Mouse (Mus musculus): ENCODE results near the gene Rdh8. TPM values are rescaled to one million over a fixed set of nuclear protein-coding genes. Genes with fewer than 3 reads are reported as not detected.
"Not testable (repeated sequence)": the region's sequence is repeated elsewhere in the genome, so short reads cannot be mapped to it uniquely, and the experiment has no call there.

The Rdh8 gene
- polyA plus RNA-seq, 1 experiment, result not detected

- WGBS, result 62% methylated on average over 5 of the region's 5 CpGs
- H3K4me3 ChIP-seq (replicated peaks; ENCODE audit: insufficient read depth, low read depth, low read length), result no peak overlapping the region
- no peak for DNase-seq
- H3K27me3 ChIP-seq (ENCODE audit: control insufficient read depth, insufficient read depth, low read length), result no peaks in the 10 kb centered on the region
- no peak for TF ChIP-seq CTCF (IDR thresholded peaks at IDR 0.05; ENCODE audit: borderline replicate concordance, insufficient read depth, low read depth, low read length)
- no peak for TF ChIP-seq POLR2A (IDR thresholded peaks at IDR 0.05; ENCODE audit: borderline replicate concordance, insufficient read depth, low read length)
- no peak overlapping the region for H3K27ac ChIP-seq (ENCODE audit: insufficient read depth, low read length)
- no peaks in the 10 kb centered on the region for H3K4me1 ChIP-seq (ENCODE audit: control insufficient read depth, insufficient read depth, low read length)
These were observed 1.7 kb downstream of the Rdh8 start for GRCm38 (mm10) chr9:20820001-20820400.

GRCm38 (mm10) chr9:20822821-20823220 is 4.5 kb downstream of the Rdh8 start:
- no peak for DNase-seq
- H3K27ac ChIP-seq (ENCODE audit: insufficient read depth, low read length), result no peak overlapping the region
- TF ChIP-seq POLR2A (IDR thresholded peaks at IDR 0.05; ENCODE audit: borderline replicate concordance, insufficient read depth, low read length), result no peak
- no peak overlapping the region for H3K4me3 ChIP-seq (replicated peaks; ENCODE audit: insufficient read depth, low read depth, low read length)
- no peaks in the 10 kb centered on the region for H3K27me3 ChIP-seq (ENCODE audit: control insufficient read depth, insufficient read depth, low read length)
- WGBS, result 79% methylated on average over 3 of the region's 3 CpGs
- no peaks in the 10 kb centered on the region for H3K4me1 ChIP-seq (ENCODE audit: control insufficient read depth, insufficient read depth, low read length)

- Histone ChIP-seq H3K4me3 (replicated peaks; ENCODE audit: insufficient read depth, low read depth, low read length) (no peak overlapping the region), H3K4me1 (ENCODE audit: control insufficient read depth, insufficient read depth, low read length) (no peaks in the 10 kb centered on the region), H3K27ac (ENCODE audit: insufficient read depth, low read length) (no peak overlapping the region), H3K27me3 (ENCODE audit: control insufficient read depth, insufficient read depth, low read length) (no peaks in the 10 kb centered on the region)
- TF ChIP-seq CTCF (IDR thresholded peaks at IDR 0.05; ENCODE audit: borderline replicate concordance, insufficient read depth, low read depth, low read length) (no peak), POLR2A (IDR thresholded peaks at IDR 0.05; ENCODE audit: borderline replicate concordance, insufficient read depth, low read length) (no peak)
- 55% methylated on average over 5 of the region's 5 CpGs for WGBS
- DNase-seq, result no peak
These were observed 7.5 kb downstream of the Rdh8 start for GRCm38 (mm10) chr9:20825781-20826180.

- no peak for DNase-seq
- TF ChIP-seq POLR2A (IDR thresholded peaks at IDR 0.05; ENCODE audit: borderline replicate concordance, insufficient read depth, low read length) (no peak), CTCF (IDR thresholded peaks at IDR 0.05; ENCODE audit: borderline replicate concordance, insufficient read depth, low read depth, low read length) (no peak)
- 97% methylated on average over 1 of the region's 1 CpGs for WGBS
These were observed 9.8 kb downstream of the Rdh8 start for GRCm38 (mm10) chr9:20828127-20828526.

GRCm38 (mm10) chr9:20830901-20831643 is 12.8 kb downstream of the Rdh8 start:
- no peaks in the 10 kb centered on the region for H3K4me1 ChIP-seq (ENCODE audit: control insufficient read depth, insufficient read depth, low read length)
- TF ChIP-seq CTCF (IDR thresholded peaks at IDR 0.05; ENCODE audit: borderline replicate concordance, insufficient read depth, low read depth, low read length) (peak; percentile 83), POLR2A (IDR thresholded peaks at IDR 0.05; ENCODE audit: borderline replicate concordance, insufficient read depth, low read length) (no peak)
- H3K4me3 ChIP-seq (replicated peaks; ENCODE audit: insufficient read depth, low read depth, low read length), result peak overlapping the region; percentile 9
- H3K27me3 ChIP-seq (ENCODE audit: control insufficient read depth, insufficient read depth, low read length), result no peaks in the 10 kb centered on the region
- 14% methylated on average over 19 of the region's 19 CpGs for WGBS
- peak; percentile 87 to 90 for DNase-seq
- no peak overlapping the region for H3K27ac ChIP-seq (ENCODE audit: insufficient read depth, low read length)

More at GRCm38 (mm10) chr9:20828127-20828526, 9.8 kb downstream of the Rdh8 start:
- H3K27me3 ChIP-seq (ENCODE audit: control insufficient read depth, insufficient read depth, low read length), result no peaks in the 10 kb centered on the region
- no peak overlapping the region for H3K27ac ChIP-seq (ENCODE audit: insufficient read depth, low read length)
- H3K4me1 ChIP-seq (ENCODE audit: control insufficient read depth, insufficient read depth, low read length), result no peaks in the 10 kb centered on the region
- no peak overlapping the region for H3K4me3 ChIP-seq (replicated peaks; ENCODE audit: insufficient read depth, low read depth, low read length)

- no peak overlapping the region for H3K27ac ChIP-seq (ENCODE audit: insufficient read depth, low read length)
- no peaks in the 10 kb centered on the region for H3K4me1 ChIP-seq (ENCODE audit: control insufficient read depth, insufficient read depth, low read length)
- no peak for TF ChIP-seq CTCF (IDR thresholded peaks at IDR 0.05; ENCODE audit: borderline replicate concordance, insufficient read depth, low read depth, low read length)
- TF ChIP-seq POLR2A (IDR thresholded peaks at IDR 0.05; ENCODE audit: borderline replicate concordance, insufficient read depth, low read length), result no peak
- 77% methylated on average over 1 of the region's 1 CpGs for WGBS
- no peak for DNase-seq
- no peaks in the 10 kb centered on the region for H3K27me3 ChIP-seq (ENCODE audit: control insufficient read depth, insufficient read depth, low read length)
- no peak overlapping the region for H3K4me3 ChIP-seq (replicated peaks; ENCODE audit: insufficient read depth, low read depth, low read length)
These were observed 16.6 kb downstream of the Rdh8 start for GRCm38 (mm10) chr9:20834881-20835280.

- DNase-seq; H3K27ac ChIP-seq (ENCODE audit: insufficient read depth, low read length); H3K27me3 ChIP-seq (ENCODE audit: control insufficient read depth, insufficient read depth, low read length); H3K4me3 ChIP-seq (replicated peaks; ENCODE audit: insufficient read depth, low read depth, low read length); H3K4me1 ChIP-seq (ENCODE audit: control insufficient read depth, insufficient read depth, low read length): not testable (repeated sequence)
- WGBS, result 86% methylated on average over 11 of the region's 11 CpGs
These were observed 17.2 kb downstream of the Rdh8 start for GRCm38 (mm10) chr9:20835431-20835954.

- TF ChIP-seq CTCF (IDR thresholded peaks at IDR 0.05; ENCODE audit: borderline replicate concordance, insufficient read depth, low read depth, low read length), result no peak
- no peak for TF ChIP-seq POLR2A (IDR thresholded peaks at IDR 0.05; ENCODE audit: borderline replicate concordance, insufficient read depth, low read length)
These were observed 19.1 kb downstream of the Rdh8 start for GRCm38 (mm10) chr9:20837184-20837947.

More at GRCm38 (mm10) chr9:20837184-20837947, 19.1 kb downstream of the Rdh8 start:
- WGBS, result 88% methylated on average over 9 of the region's 9 CpGs
- no peaks in the 10 kb centered on the region for H3K4me1 ChIP-seq (ENCODE audit: control insufficient read depth, insufficient read depth, low read length)
- DNase-seq, result no peak
- no peak overlapping the region for H3K4me3 ChIP-seq (replicated peaks; ENCODE audit: insufficient read depth, low read depth, low read length)
- no peak overlapping the region for H3K27ac ChIP-seq (ENCODE audit: insufficient read depth, low read length)
- no peaks in the 10 kb centered on the region for H3K27me3 ChIP-seq (ENCODE audit: control insufficient read depth, insufficient read depth, low read length)
